ENCODE assay signal across 7 mouse cellular contexts in genomic region chr17:35051156-35052086, GRCm38 (mm10). TPM values are rescaled to one million over a fixed set of nuclear protein-coding genes. Genes with fewer than 3 reads are reported as not detected.
DNase-seq lines count a peak whose midpoint lies in the region; ATAC-seq and TF ChIP-seq lines count a peak whose summit lies in the region.

No protein-coding gene starts in this region.

- peak overlapping the region; percentile 78 for H3K4me2 ChIP-seq in forebrain, embryonic 12.5 days
- peak overlapping the region; percentile 91 for H3K4me2 ChIP-seq in limb, embryonic 14.5 days (replicated peaks; ENCODE audit: low read depth, low read length, severe bottlenecking)
- peak overlapping the region; percentile 48 for H3K4me2 ChIP-seq in midbrain, embryonic 15.5 days
- H3K4me2 ChIP-seq in stomach, postnatal 0 days (replicated peaks; ENCODE audit: low read depth): peak overlapping the region; percentile 83

- peak overlapping the region; percentile 85 for H3K9ac ChIP-seq in forebrain, embryonic 12.5 days
- peak overlapping the region; percentile 79 for H3K9ac ChIP-seq in limb, embryonic 14.5 days (ENCODE audit: low read depth, low read length, severe bottlenecking)
- H3K9ac ChIP-seq in midbrain, embryonic 15.5 days: peak overlapping the region; percentile 42
- peak overlapping the region; percentile 88 for H3K9ac ChIP-seq in stomach, postnatal 0 days (ENCODE audit: low read length)

- 0 out of 2 replicates have a peak, but pooled peaks have one; percentile 2 for TF ChIP-seq CTCF in stomach, postnatal 0 days (IDR thresholded peaks at IDR 0.05; ENCODE audit: low read depth)

- H3K27me3 ChIP-seq in forebrain, embryonic 12.5 days: no peaks in the 10 kb centered on the region
- H3K27me3 ChIP-seq in limb, embryonic 14.5 days (ENCODE audit: control insufficient read depth, insufficient read depth, low read length): no peaks in the 10 kb centered on the region
- no peaks in the 10 kb centered on the region for H3K27me3 ChIP-seq in midbrain, embryonic 15.5 days (replicated peaks)
- no peaks in the 10 kb centered on the region for H3K27me3 ChIP-seq in stomach, postnatal 0 days (ENCODE audit: control insufficient read depth, insufficient read depth, low read length)

- H3K36me3 ChIP-seq in forebrain, embryonic 12.5 days (replicated peaks): peaks cover 39% of the 10 kb centered on the region
- peaks cover 44% of the 10 kb centered on the region for H3K36me3 ChIP-seq in limb, embryonic 14.5 days (ENCODE audit: control insufficient read depth, insufficient read depth, low read length)
- no peaks in the 10 kb centered on the region for H3K36me3 ChIP-seq in midbrain, embryonic 15.5 days (replicated peaks)
- peaks cover 27% of the 10 kb centered on the region for H3K36me3 ChIP-seq in stomach, postnatal 0 days (ENCODE audit: control insufficient read depth, insufficient read depth, low read length)

- H3K9me3 ChIP-seq in forebrain, embryonic 12.5 days: no peaks in the 10 kb centered on the region
- H3K9me3 ChIP-seq in limb, embryonic 14.5 days (ENCODE audit: control insufficient read depth, low read length): no peaks in the 10 kb centered on the region
- no peaks in the 10 kb centered on the region for H3K9me3 ChIP-seq in midbrain, embryonic 15.5 days
- no peaks in the 10 kb centered on the region for H3K9me3 ChIP-seq in stomach, postnatal 0 days (ENCODE audit: control insufficient read depth, low read length)

- H3K4me3 ChIP-seq in forebrain, embryonic 12.5 days (replicated peaks): peak overlapping the region; percentile 46
- H3K4me3 ChIP-seq in limb, embryonic 14.5 days (replicated peaks; ENCODE audit: low read length): peak overlapping the region; percentile 63
- peak overlapping the region; percentile 33 for H3K4me3 ChIP-seq in midbrain, embryonic 15.5 days
- H3K4me3 ChIP-seq in stomach, postnatal 0 days (ENCODE audit: low read depth, low read length): peak overlapping the region; percentile 72

- WGBS in forebrain, embryonic 12.5 days: 2% methylated on average over 20 of the region's 21 CpGs
- 2% methylated on average over 20 of the region's 21 CpGs for WGBS in limb, embryonic 14.5 days
- WGBS in midbrain, embryonic 15.5 days: 3% methylated on average over 20 of the region's 21 CpGs
- WGBS in stomach, postnatal 0 days: 0% methylated on average over 19 of the region's 21 CpGs

- TF ChIP-seq EP300 in stomach, postnatal 0 days (optimal IDR thresholded peaks at IDR 0.05): no peak

- H3K27ac ChIP-seq in forebrain, embryonic 12.5 days: peak overlapping the region; percentile 96
- H3K27ac ChIP-seq in limb, embryonic 14.5 days (replicated peaks; ENCODE audit: low read depth, low read length): peak overlapping the region; percentile 89
- H3K27ac ChIP-seq in midbrain, embryonic 15.5 days: peak overlapping the region; percentile 82
- H3K27ac ChIP-seq in stomach, postnatal 0 days (replicated peaks): peak overlapping the region; percentile 99

- peaks cover 57% of the 10 kb centered on the region for H3K4me1 ChIP-seq in forebrain, embryonic 12.5 days
- peaks cover 36% of the 10 kb centered on the region for H3K4me1 ChIP-seq in limb, embryonic 14.5 days (ENCODE audit: control insufficient read depth, insufficient read depth, low read length)
- peaks cover 26% of the 10 kb centered on the region for H3K4me1 ChIP-seq in midbrain, embryonic 15.5 days
- H3K4me1 ChIP-seq in stomach, postnatal 0 days (replicated peaks; ENCODE audit: control insufficient read depth, insufficient read depth): peaks cover 12% of the 10 kb centered on the region; the same call in 1 of the 2 replicates

- TF ChIP-seq POLR2A in limb, embryonic 14.5 days (IDR thresholded peaks at IDR 0.05; ENCODE audit: borderline replicate concordance, extremely low read depth, insufficient read depth, insufficient read length): no peak

- ATAC-seq in forebrain, embryonic 12.5 days (ENCODE audit: low FRiP score): peak; percentile 56
- ATAC-seq in hematopoietic stem cell, adult 5-6 weeks (replicated peaks in 1 of 2; ENCODE audit: insufficient read depth in 1 of 2, low FRiP score in 2 of 2, low TSS enrichment in 1 of 2, low read depth in 1 of 2, poor library complexity in 2 of 2, severe bottlenecking in 2 of 2): peak; percentile 57 to 72
- ATAC-seq in limb, embryonic 14.5 days (ENCODE audit: low FRiP score, low read depth): peak; percentile 34
- ATAC-seq in midbrain, embryonic 15.5 days (replicated peaks): peak; percentile 48; the same call in 1 of the 2 replicates
- peak; percentile 80 for ATAC-seq in stomach, postnatal 0 days (ENCODE audit: low FRiP score, low TSS enrichment)

- peak; percentile 90 for DNase-seq in MN1 (ENCODE audit: low spot score)
- DNase-seq in c-Kit-positive CD71-negative TER-119-negative erythroid progenitor cells, embryonic 14.5 days (ENCODE audit: low read depth): peak; percentile 90
- DNase-seq in limb, embryonic 14.5 days (ENCODE audit: low spot score): peak; percentile 86
- DNase-seq in stomach, postnatal 0 days (ENCODE audit: low spot score): peak; percentile 81

RNA-seq across cellular contexts. Expression of gene Clic1, which starts 1.7 kb away (rescaled TPM):
- 152 and 155 TPM in 2 replicates for polyA plus RNA-seq in forebrain, embryonic 12.5 days (2016; fragmentation: Nextera tagmentation; extraction: Ambion mirVana)
- 294 and 299 TPM in 2 replicates for total RNA-seq in hematopoietic stem cell, adult 5-6 weeks (2017)
- 229 and 236 TPM in 2 replicates for polyA plus RNA-seq in limb, embryonic 14.5 days (2012; rRNA removed)
- polyA plus RNA-seq in limb, embryonic 14.5 days (2014; fragmentation: Nextera tagmentation; extraction: Ambion mirVana): 103 and 108 TPM in 2 replicates
- polyA plus RNA-seq in midbrain, embryonic 15.5 days (2015; fragmentation: Nextera tagmentation; extraction: Ambion mirVana): 62.4 and 72.1 TPM in 2 replicates
- 344 and 360 TPM in 2 replicates for polyA plus RNA-seq in stomach, postnatal 0 days (2015; fragmentation: Nextera tagmentation; extraction: Ambion mirVana)

RNA-seq across cellular contexts. Expression of gene Msh5, which starts 4.9 kb away (rescaled TPM):
- 5.3 and 5.6 TPM in 2 replicates for polyA plus RNA-seq in forebrain, embryonic 12.5 days (2016; fragmentation: Nextera tagmentation; extraction: Ambion mirVana)
- 3.7 and 7.9 TPM in 2 replicates for total RNA-seq in hematopoietic stem cell, adult 5-6 weeks (2017)
- 6.4 and 6.5 TPM in 2 replicates for polyA plus RNA-seq in limb, embryonic 14.5 days (2012; rRNA removed)
- 3.4 and 3.5 TPM in 2 replicates for polyA plus RNA-seq in limb, embryonic 14.5 days (2014; fragmentation: Nextera tagmentation; extraction: Ambion mirVana)
- 1.6 and 3.3 TPM in 2 replicates for polyA plus RNA-seq in midbrain, embryonic 15.5 days (2015; fragmentation: Nextera tagmentation; extraction: Ambion mirVana)
- 1.9 and 2.7 TPM in 2 replicates for polyA plus RNA-seq in stomach, postnatal 0 days (2015; fragmentation: Nextera tagmentation; extraction: Ambion mirVana)

RNA-seq across cellular contexts. Expression of gene Ddah2, which starts 7.4 kb away (rescaled TPM):
- 513 and 534 TPM in 2 replicates for polyA plus RNA-seq in forebrain, embryonic 12.5 days (2016; fragmentation: Nextera tagmentation; extraction: Ambion mirVana)
- 27.4 and 32.3 TPM in 2 replicates for total RNA-seq in hematopoietic stem cell, adult 5-6 weeks (2017)
- 271 and 326 TPM in 2 replicates for polyA plus RNA-seq in limb, embryonic 14.5 days (2012; rRNA removed)
- polyA plus RNA-seq in limb, embryonic 14.5 days (2014; fragmentation: Nextera tagmentation; extraction: Ambion mirVana): 358 and 403 TPM in 2 replicates
- 337 and 380 TPM in 2 replicates for polyA plus RNA-seq in midbrain, embryonic 15.5 days (2015; fragmentation: Nextera tagmentation; extraction: Ambion mirVana)
- 84.8 and 86.8 TPM in 2 replicates for polyA plus RNA-seq in stomach, postnatal 0 days (2015; fragmentation: Nextera tagmentation; extraction: Ambion mirVana)

RNA-seq across cellular contexts. Expression of gene Ly6g6c, which starts 13.8 kb away (rescaled TPM):
- not detected in 2 replicates for polyA plus RNA-seq in forebrain, embryonic 12.5 days (2016; fragmentation: Nextera tagmentation; extraction: Ambion mirVana)
- total RNA-seq in hematopoietic stem cell, adult 5-6 weeks (2017): not detected in 2 replicates
- polyA plus RNA-seq in limb, embryonic 14.5 days (2012; rRNA removed): 3.4 and 5.5 TPM in 2 replicates
- 10.4 and 22.3 TPM in 2 replicates for polyA plus RNA-seq in limb, embryonic 14.5 days (2014; fragmentation: Nextera tagmentation; extraction: Ambion mirVana)
- polyA plus RNA-seq in midbrain, embryonic 15.5 days (2015; fragmentation: Nextera tagmentation; extraction: Ambion mirVana): 0.31 TPM in 1 of 2 replicates, not detected in the other
- polyA plus RNA-seq in stomach, postnatal 0 days (2015; fragmentation: Nextera tagmentation; extraction: Ambion mirVana): 260 and 317 TPM in 2 replicates

RNA-seq across cellular contexts. Expression of gene Mpig6b, which starts 14.6 kb away (rescaled TPM):
- polyA plus RNA-seq in forebrain, embryonic 12.5 days (2016; fragmentation: Nextera tagmentation; extraction: Ambion mirVana): 0.40 and 0.54 TPM in 2 replicates
- total RNA-seq in hematopoietic stem cell, adult 5-6 weeks (2017): not detected in 2 replicates
- 0.45 and 0.47 TPM in 2 replicates for polyA plus RNA-seq in limb, embryonic 14.5 days (2012; rRNA removed)
- 0.64 and 1.3 TPM in 2 replicates for polyA plus RNA-seq in limb, embryonic 14.5 days (2014; fragmentation: Nextera tagmentation; extraction: Ambion mirVana)
- polyA plus RNA-seq in midbrain, embryonic 15.5 days (2015; fragmentation: Nextera tagmentation; extraction: Ambion mirVana): 0.21 and 0.43 TPM in 2 replicates
- 0.49 and 0.96 TPM in 2 replicates for polyA plus RNA-seq in stomach, postnatal 0 days (2015; fragmentation: Nextera tagmentation; extraction: Ambion mirVana)

Comparison
In these comparisons a context has a peak if more than half of its experiments do, and no peak if none do; other contexts are left out.
1. Peak in every context shown above with its lines: DNase-seq, ATAC-seq, H3K4me3 ChIP-seq and H3K27ac ChIP-seq.